Comparison of ENCODE assay signal across 24 mouse cellular contexts in the genomic region with DNA sequence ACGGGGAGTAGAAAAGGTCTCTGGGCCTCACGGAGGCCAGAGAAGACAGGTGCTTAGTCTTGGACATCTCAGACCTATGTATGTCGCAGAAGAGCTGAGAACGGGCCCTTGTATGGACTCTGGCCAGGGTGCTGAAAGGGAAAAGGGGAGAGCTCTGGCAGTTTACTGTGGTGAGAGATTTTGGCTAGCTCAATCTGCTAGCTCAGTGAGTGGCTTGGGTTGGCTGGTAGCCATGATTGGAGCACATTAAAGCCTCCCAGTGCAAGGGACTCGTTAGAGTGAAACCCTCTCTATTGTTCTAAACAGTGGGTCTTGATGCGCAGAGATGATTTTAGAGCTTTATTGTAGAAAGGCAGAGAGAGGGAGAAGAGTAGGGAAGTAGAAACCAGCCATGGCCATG.
DNase-seq lines count a peak whose midpoint lies in the region; ATAC-seq and TF ChIP-seq lines count a peak whose summit lies in the region.
"Had no signal": no experiment of that assay in that cellular context is flagged by ENCODE, and none has a peak within 500 bp of the region (broad histone marks: within the 10 kb centered on the region; RNA-seq: fewer than 3 reads in every experiment).

No protein-coding gene starts in this region.

- no peak for TF ChIP-seq CTCF in kidney, postnatal 0 days (IDR thresholded peaks at IDR 0.05; ENCODE audit: low read depth)
- no peak for TF ChIP-seq CTCF in brain, embryonic 14.5 days (IDR thresholded peaks at IDR 0.05; ENCODE audit: borderline replicate concordance, extremely low read depth, insufficient read depth, insufficient read length)

- no peak for ATAC-seq in embryonic facial prominence, embryonic 11.5 days (replicated peaks; ENCODE audit: insufficient number of reproducible peaks, low FRiP score, low TSS enrichment, low read depth)
- no peak for ATAC-seq in kidney, postnatal 0 days (replicated peaks; ENCODE audit: low FRiP score, low read depth)
- ATAC-seq in kidney, embryonic 14.5 days (ENCODE audit: low FRiP score, low TSS enrichment): no peak
- ATAC-seq: CD4-positive, CD25-positive, alpha-beta regulatory T cell, adult 4 months; midbrain, embryonic 15.5 days had no signal

- H3K4me2 ChIP-seq in embryonic facial prominence, embryonic 11.5 days (ENCODE audit: low read depth, low read length): no peak overlapping the region
- no peak overlapping the region for H3K4me2 ChIP-seq in kidney, postnatal 0 days (ENCODE audit: low read length)
- H3K4me2 ChIP-seq in kidney, embryonic 14.5 days (replicated peaks; ENCODE audit: low read depth, low read length): no peak overlapping the region
- H3K4me2 ChIP-seq: embryonic facial prominence, embryonic 12.5 days; heart, embryonic 11.5 days; hindbrain, embryonic 12.5 days; liver, embryonic 11.5 days; midbrain, embryonic 15.5 days had no signal

- no peak overlapping the region for H3K9ac ChIP-seq in embryonic facial prominence, embryonic 11.5 days (replicated peaks; ENCODE audit: low read length)
- H3K9ac ChIP-seq in kidney, postnatal 0 days (ENCODE audit: low read depth, low read length): no peak overlapping the region
- no peak overlapping the region for H3K9ac ChIP-seq in kidney, embryonic 14.5 days (ENCODE audit: low read depth, low read length)
- H3K9ac ChIP-seq: embryonic facial prominence, embryonic 12.5 days; hindbrain, embryonic 12.5 days; midbrain, embryonic 15.5 days had no signal

- no peaks in the 10 kb centered on the region for H3K9me3 ChIP-seq in embryonic facial prominence, embryonic 11.5 days (replicated peaks; ENCODE audit: control insufficient read depth, low read length)
- no peaks in the 10 kb centered on the region for H3K9me3 ChIP-seq in embryonic facial prominence, embryonic 10.5 days
- no peaks in the 10 kb centered on the region for H3K9me3 ChIP-seq in kidney, postnatal 0 days (replicated peaks; ENCODE audit: low read length)
- no peaks in the 10 kb centered on the region for H3K9me3 ChIP-seq in kidney, embryonic 14.5 days (ENCODE audit: control insufficient read depth, low read length)
- H3K9me3 ChIP-seq: embryonic facial prominence, embryonic 12.5 days; hindbrain, embryonic 12.5 days; midbrain, embryonic 15.5 days had no signal

- H3K27me3 ChIP-seq in embryonic facial prominence, embryonic 11.5 days (ENCODE audit: control insufficient read depth, insufficient read depth, low read length): no peaks in the 10 kb centered on the region
- H3K27me3 ChIP-seq in embryonic facial prominence, embryonic 10.5 days (replicated peaks; ENCODE audit: low read depth, poor library complexity, severe bottlenecking): no peaks in the 10 kb centered on the region
- H3K27me3 ChIP-seq in kidney, postnatal 0 days (ENCODE audit: insufficient read depth, low read length): no peaks in the 10 kb centered on the region
- no peaks in the 10 kb centered on the region for H3K27me3 ChIP-seq in kidney, embryonic 14.5 days (ENCODE audit: control insufficient read depth, insufficient read depth, low read length)
- H3K27me3 ChIP-seq: embryonic facial prominence, embryonic 12.5 days; hindbrain, embryonic 12.5 days; midbrain, embryonic 15.5 days had no signal

- WGBS in embryonic facial prominence, embryonic 11.5 days: 79% methylated on average over 6 of the region's 6 CpGs
- 82% methylated on average over 6 of the region's 6 CpGs for WGBS in embryonic facial prominence, embryonic 10.5 days
- WGBS in kidney, postnatal 0 days: 84% methylated on average over 6 of the region's 6 CpGs
- 85% methylated on average over 6 of the region's 6 CpGs for WGBS in kidney, embryonic 14.5 days

- no peak overlapping the region for H3K4me3 ChIP-seq in embryonic facial prominence, embryonic 11.5 days (ENCODE audit: low read depth, low read length)
- H3K4me3 ChIP-seq in embryonic facial prominence, embryonic 10.5 days: no peak overlapping the region
- no peak overlapping the region for H3K4me3 ChIP-seq in kidney, postnatal 0 days (replicated peaks; ENCODE audit: low read depth, low read length)
- H3K4me3 ChIP-seq in kidney, embryonic 14.5 days (ENCODE audit: low read length): no peak overlapping the region
- H3K4me3 ChIP-seq: embryonic facial prominence, embryonic 12.5 days; hindbrain, embryonic 12.5 days; midbrain, embryonic 15.5 days; myocyte had no signal

- no peaks in the 10 kb centered on the region for H3K4me1 ChIP-seq in embryonic facial prominence, embryonic 11.5 days (ENCODE audit: control insufficient read depth, insufficient read depth, low read length)
- no peaks in the 10 kb centered on the region for H3K4me1 ChIP-seq in embryonic facial prominence, embryonic 10.5 days
- no peaks in the 10 kb centered on the region for H3K4me1 ChIP-seq in kidney, postnatal 0 days (replicated peaks; ENCODE audit: insufficient read depth, low read length)
- H3K4me1 ChIP-seq in kidney, embryonic 14.5 days (ENCODE audit: control insufficient read depth, insufficient read depth, low read length): no peaks in the 10 kb centered on the region
- H3K4me1 ChIP-seq: embryonic facial prominence, embryonic 12.5 days; hindbrain, embryonic 12.5 days; midbrain, embryonic 15.5 days had no signal

- no peak for TF ChIP-seq POLR2A in brain, embryonic 14.5 days (IDR thresholded peaks at IDR 0.05; ENCODE audit: borderline replicate concordance, extremely low read depth, insufficient read depth, insufficient read length, poor library complexity, severe bottlenecking)

- peak; percentile 4 to 7 for DNase-seq in cerebellum, adult 18-20 months
- no peak for DNase-seq in cerebellum, postnatal 4 days (ENCODE audit: low spot score in 2 of 2)
- peak; percentile 3 for DNase-seq in embryonic facial prominence, embryonic 11.5 days (ENCODE audit: low spot score)
- no peak for DNase-seq in embryonic facial prominence, embryonic 10.5 days (ENCODE audit: low spot score)
- peak; percentile 1 for DNase-seq in kidney, postnatal 0 days (ENCODE audit: low spot score)
- DNase-seq in brain, embryonic 14.5 days (ENCODE audit: low read depth): peak; percentile 32
- DNase-seq in adrenal gland, adult (ENCODE audit: inconsistent age in 2 of 2, low spot score in 1 of 2): no peak
- DNase-seq: gastrocnemius, postnatal 36 days; heart, postnatal 14 days; kidney, adult 18-20 months; layer of hippocampus, adult 9-11 months; lung, adult 2 months; lung, postnatal 36 days; right cerebral cortex, postnatal 14 days; thymus, postnatal 36 days had no signal

- H3K27ac ChIP-seq in embryonic facial prominence, embryonic 11.5 days (replicated peaks; ENCODE audit: low read depth, low read length): no peak overlapping the region
- H3K27ac ChIP-seq in embryonic facial prominence, embryonic 10.5 days (replicated peaks): no peak overlapping the region
- no peak overlapping the region for H3K27ac ChIP-seq in kidney, postnatal 0 days
- H3K27ac ChIP-seq in kidney, embryonic 14.5 days (ENCODE audit: low read depth, low read length): no peak overlapping the region
- H3K27ac ChIP-seq: embryonic facial prominence, embryonic 12.5 days; hindbrain, embryonic 12.5 days; midbrain, embryonic 15.5 days had no signal

- H3K36me3 ChIP-seq in embryonic facial prominence, embryonic 11.5 days (replicated peaks; ENCODE audit: control insufficient read depth, insufficient read depth, low read depth, low read length): no peaks in the 10 kb centered on the region
- no peaks in the 10 kb centered on the region for H3K36me3 ChIP-seq in embryonic facial prominence, embryonic 10.5 days (replicated peaks)
- no peaks in the 10 kb centered on the region for H3K36me3 ChIP-seq in kidney, postnatal 0 days (ENCODE audit: insufficient read depth, low read length)
- no peaks in the 10 kb centered on the region for H3K36me3 ChIP-seq in kidney, embryonic 14.5 days (ENCODE audit: control insufficient read depth, insufficient read depth, low read length)
- H3K36me3 ChIP-seq: embryonic facial prominence, embryonic 12.5 days; G1E; hindbrain, embryonic 12.5 days; midbrain, embryonic 15.5 days had no signal

Comparison
In these comparisons a context has a peak if more than half of its experiments do, and no peak if none do; other contexts are left out.
1. DNase-seq: peak in cerebellum, adult 18-20 months (2 of 2), embryonic facial prominence, embryonic 11.5 days (single experiment), kidney, postnatal 0 days (single experiment) and brain, embryonic 14.5 days (single experiment); none in cerebellum, postnatal 4 days (0 of 2), embryonic facial prominence, embryonic 10.5 days (single experiment) and adrenal gland, adult (0 of 2).